Mouse (Mus musculus): ENCODE data around the gene Foxf2.
A peak's percentile ranks its signal among the peaks of the same experiment; 100 is the strongest.

Gene Foxf2

GRCm38 (mm10) chr13:31625333-31626101, at the start of gene Foxf2:
Gene Foxf2 (plus strand): TSS chr13:31625816.
- peak in 1 of 2 experiments; percentile 33 for DNase-seq

GRCm38 (mm10) chr13:31576696-31577095, 48.9 kb upstream of the Foxf2 start:
- DNase-seq = no peak

- peak in 1 of 2 experiments; percentile 24 for DNase-seq
These were observed 48.0 kb upstream of the Foxf2 start for GRCm38 (mm10) chr13:31577576-31577975.

- no peak for DNase-seq
These were observed 47.2 kb upstream of the Foxf2 start for GRCm38 (mm10) chr13:31578389-31578788.

GRCm38 (mm10) chr13:31579866-31580265, 45.8 kb upstream of the Foxf2 start:
- DNase-seq = no peak

GRCm38 (mm10) chr13:31587341-31587740, 38.3 kb upstream of the Foxf2 start:
- DNase-seq = no peak

- DNase-seq = no peak
These were observed 26.0 kb upstream of the Foxf2 start for GRCm38 (mm10) chr13:31599576-31599975.

GRCm38 (mm10) chr13:31603964-31604363, 21.7 kb upstream of the Foxf2 start:
- DNase-seq = no peak

- peak; percentile 17 to 41 for DNase-seq
These were observed 10.7 kb upstream of the Foxf2 start for GRCm38 (mm10) chr13:31614724-31615465.

GRCm38 (mm10) chr13:31615561-31616165, 10.0 kb upstream of the Foxf2 start:
- peak; percentile 56 to 63 for DNase-seq

- DNase-seq = no peak
These were observed 7.6 kb upstream of the Foxf2 start for GRCm38 (mm10) chr13:31618001-31618400.

GRCm38 (mm10) chr13:31618416-31618815, 7.2 kb upstream of the Foxf2 start:
- DNase-seq = peak; percentile 86 to 89

- DNase-seq = no peak
These were observed 6.5 kb upstream of the Foxf2 start for GRCm38 (mm10) chr13:31618919-31619655.

GRCm38 (mm10) chr13:31619826-31620498, 5.7 kb upstream of the Foxf2 start:
- no peak for DNase-seq

GRCm38 (mm10) chr13:31620499-31620847, 5.1 kb upstream of the Foxf2 start:
- no peak for DNase-seq

GRCm38 (mm10) chr13:31620937-31621336, 4.7 kb upstream of the Foxf2 start:
- DNase-seq = no peak

GRCm38 (mm10) chr13:31621741-31622140, 3.9 kb upstream of the Foxf2 start:
- DNase-seq = no peak

- DNase-seq = no peak
These were observed 3.2 kb upstream of the Foxf2 start for GRCm38 (mm10) chr13:31622371-31622770.

GRCm38 (mm10) chr13:31623291-31623690, 2.3 kb upstream of the Foxf2 start:
- DNase-seq = no peak

- no peak for DNase-seq
These were observed 1.4 kb upstream of the Foxf2 start for GRCm38 (mm10) chr13:31623906-31624860.

GRCm38 (mm10) chr13:31624966-31625332, 667 bp upstream of the Foxf2 start:
- peak; percentile 42 to 50 for DNase-seq
